Mouse (Mus musculus): Measurements from ENCODE around the gene Commd4.

DNA sequence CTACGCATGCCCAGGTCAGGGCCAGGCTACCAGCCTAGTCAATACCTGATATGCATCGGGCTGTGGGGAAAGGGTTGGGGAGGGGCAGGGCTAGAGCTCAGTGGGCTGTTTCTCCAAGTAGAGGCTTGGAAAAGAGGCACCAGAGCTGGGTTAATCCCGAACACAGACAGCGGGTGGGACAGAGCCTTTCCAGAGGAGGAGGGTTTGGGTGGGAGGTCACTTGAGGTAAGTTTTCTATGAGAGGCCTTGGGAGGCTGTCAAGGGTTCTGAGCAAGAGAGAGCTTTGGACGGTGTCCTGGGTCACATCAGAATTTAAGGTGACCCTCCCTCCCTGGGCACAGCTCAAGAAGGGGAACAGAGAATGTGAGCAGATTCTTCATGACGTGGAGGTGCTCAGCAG is 19.6 kb downstream of the Commd4 start:
- no peak for TF ChIP-seq GATA1 (IDR thresholded peaks at IDR 0.05; ENCODE audit: low read length)
- TF ChIP-seq TAL1 (IDR thresholded peaks at IDR 0.05; ENCODE audit: low read length) = no peak

Data from erythroblast, embryonic 14.5 days (primary cell).